Mouse (Mus musculus): ENCODE results near the gene Rbm17.

Rbm17 gene

DNA sequence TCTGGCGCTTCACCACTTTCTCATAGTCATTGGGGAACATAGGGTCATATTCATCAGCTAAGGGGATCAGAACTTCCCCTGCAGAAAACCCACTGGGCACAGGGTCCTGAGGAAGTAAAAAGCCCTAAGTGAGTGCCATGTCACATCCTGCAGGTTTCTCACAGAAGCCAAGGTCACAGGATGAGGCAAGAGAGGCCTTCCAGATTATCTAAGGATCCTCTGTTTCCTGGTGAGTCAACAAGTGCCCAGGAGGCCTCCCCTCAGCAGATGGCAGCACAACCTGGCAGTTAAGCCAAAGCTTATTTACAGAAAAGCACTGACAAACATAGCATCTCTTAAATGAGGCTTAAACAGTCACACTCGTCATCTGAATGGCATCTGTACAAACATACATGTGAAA lies 7.3 kb downstream of the Rbm17 start:
- DNase-seq (ENCODE audit: low read depth): no peak

- no peak for DNase-seq (ENCODE audit: low read depth)
Measured at GRCm38 (mm10) chr2:11587996-11588395, 16.0 kb downstream of the Rbm17 start.

- DNase-seq (ENCODE audit: low read depth): peak; percentile 15
Measured at GRCm38 (mm10) chr2:11579399-11579798, 24.6 kb downstream of the Rbm17 start.

DNA sequence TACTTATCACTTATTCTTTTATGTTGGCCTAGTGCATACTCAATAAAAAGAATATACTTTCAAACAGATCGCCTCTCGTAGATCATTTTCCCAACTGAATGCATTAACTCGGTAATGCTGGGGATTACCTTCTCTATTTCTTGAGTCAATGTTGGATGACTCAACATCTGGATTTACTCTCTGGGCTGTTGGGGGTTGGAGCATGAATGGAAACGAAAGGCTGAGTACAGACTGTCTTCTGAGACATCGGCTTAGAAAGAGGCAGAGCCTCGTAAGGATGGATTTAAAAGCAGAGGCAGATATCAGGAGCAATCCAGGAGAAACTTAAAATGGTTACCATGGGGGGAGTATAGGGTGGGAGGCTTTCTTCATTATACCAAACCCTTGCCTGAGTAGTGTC lies 25.8 kb downstream of the Rbm17 start:
- peak; percentile 11 for DNase-seq (ENCODE audit: low read depth)

- DNase-seq (ENCODE audit: low read depth): no peak
Measured at GRCm38 (mm10) chr2:11573684-11574083, 30.3 kb downstream of the Rbm17 start.

DNA sequence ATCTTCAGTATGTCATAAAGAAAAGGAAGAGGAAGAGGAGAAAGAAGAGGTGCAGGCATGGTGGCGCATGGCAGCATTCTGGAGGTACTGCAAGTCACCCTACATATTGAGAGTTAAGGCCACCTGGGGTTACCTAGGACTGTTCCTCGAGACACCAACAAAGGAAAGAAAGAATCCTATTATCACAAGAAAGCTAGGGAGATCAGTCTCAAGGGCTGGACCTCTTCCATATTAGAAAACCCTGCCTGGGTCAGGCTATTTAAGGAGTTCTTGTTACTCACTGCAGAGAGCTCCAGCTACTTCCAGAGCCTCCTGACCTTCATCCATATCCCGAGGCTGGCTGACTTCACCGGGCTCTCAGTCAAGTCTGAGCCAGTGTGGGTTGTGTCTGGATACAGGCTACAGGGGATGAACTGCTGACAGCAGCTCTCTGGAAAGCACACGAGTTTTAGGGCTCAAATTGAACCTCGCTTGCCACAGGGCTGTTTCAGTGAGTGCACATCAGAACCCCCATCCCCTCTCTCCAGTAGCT lies 32.9 kb downstream of the Rbm17 start:
- peak; percentile 27 for DNase-seq (ENCODE audit: low read depth)

GRCm38 (mm10) chr2:11568471-11568870 lies 35.5 kb downstream of the Rbm17 start:
- DNase-seq (ENCODE audit: low read depth): no peak

DNA sequence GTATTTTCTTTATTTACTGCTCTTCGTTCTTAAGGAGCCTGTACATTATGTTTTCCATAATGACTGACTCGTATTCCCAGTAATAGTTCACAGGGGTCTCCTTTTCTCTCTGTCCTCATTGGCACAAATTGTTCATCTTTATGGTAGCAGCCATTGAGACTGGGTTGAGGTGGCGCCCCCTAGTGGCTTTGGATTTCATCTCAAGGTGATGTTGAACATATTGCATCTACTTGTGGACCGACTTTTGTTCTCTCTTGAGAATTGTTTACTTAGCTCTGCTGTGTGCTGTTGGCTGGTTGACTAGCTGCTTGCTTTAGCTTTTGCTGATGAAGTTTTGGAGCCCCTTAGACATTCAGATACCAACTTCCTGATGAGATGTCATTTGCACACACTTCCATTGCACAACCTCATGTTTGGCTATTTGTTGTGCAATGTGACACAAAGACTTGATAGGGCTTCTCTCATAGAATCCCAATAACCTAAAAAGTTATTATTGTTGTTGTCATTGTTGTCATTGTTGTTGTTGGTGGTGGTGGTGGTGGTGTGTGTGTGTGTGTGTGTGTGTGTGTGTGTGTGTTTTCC lies 36.1 kb downstream of the Rbm17 start:
- DNase-seq (ENCODE audit: low read depth): peak; percentile 35

GRCm38 (mm10) chr2:11566898-11567297 lies 37.1 kb downstream of the Rbm17 start:
- DNase-seq (ENCODE audit: low read depth): no peak

GRCm38 (mm10) chr2:11566241-11566640 lies 37.7 kb downstream of the Rbm17 start:
- DNase-seq (ENCODE audit: low read depth): no peak

GRCm38 (mm10) chr2:11564768-11565167 lies 39.2 kb downstream of the Rbm17 start:
- DNase-seq (ENCODE audit: low read depth): no peak

GRCm38 (mm10) chr2:11563256-11563655 lies 40.7 kb downstream of the Rbm17 start:
- DNase-seq (ENCODE audit: low read depth): no peak

DNA sequence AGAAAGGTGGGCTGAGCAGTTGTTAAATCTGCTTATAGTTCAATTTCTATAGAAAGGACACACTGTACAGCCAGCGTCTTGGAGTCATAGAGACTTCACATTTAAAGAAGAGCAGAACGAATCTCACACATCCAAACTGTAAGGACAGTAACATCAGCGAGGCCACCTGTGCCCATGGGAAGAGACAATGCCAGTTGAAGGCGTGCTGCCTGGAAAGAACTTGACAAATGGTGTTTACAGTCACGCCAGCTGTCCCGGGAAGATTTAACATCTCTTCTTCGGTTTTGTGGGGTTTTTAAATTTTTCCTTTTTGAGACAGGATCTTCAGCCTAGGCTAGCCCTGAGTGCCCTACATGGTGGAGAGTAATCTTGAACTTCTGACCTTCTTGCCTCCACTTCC lies 45.3 kb downstream of the Rbm17 start:
- no peak for DNase-seq (ENCODE audit: low read depth)

GRCm38 (mm10) chr2:11557244-11557643 lies 46.7 kb downstream of the Rbm17 start:
- DNase-seq (ENCODE audit: low read depth): no peak

- DNase-seq (ENCODE audit: low read depth): no peak
Measured at GRCm38 (mm10) chr2:11555316-11555715, 48.6 kb downstream of the Rbm17 start.

GRCm38 (mm10) chr2:11553471-11554400 lies 50.2 kb downstream of the Rbm17 start, which contains the start of gene Pfkfb3:
Gene Pfkfb3, minus strand, starts transcription at chr2:11554077.
- DNase-seq (ENCODE audit: low read depth): peak; percentile 41

- DNase-seq (ENCODE audit: low read depth): no peak
Measured at GRCm38 (mm10) chr2:11552966-11553451, 50.9 kb downstream of the Rbm17 start.

DNA sequence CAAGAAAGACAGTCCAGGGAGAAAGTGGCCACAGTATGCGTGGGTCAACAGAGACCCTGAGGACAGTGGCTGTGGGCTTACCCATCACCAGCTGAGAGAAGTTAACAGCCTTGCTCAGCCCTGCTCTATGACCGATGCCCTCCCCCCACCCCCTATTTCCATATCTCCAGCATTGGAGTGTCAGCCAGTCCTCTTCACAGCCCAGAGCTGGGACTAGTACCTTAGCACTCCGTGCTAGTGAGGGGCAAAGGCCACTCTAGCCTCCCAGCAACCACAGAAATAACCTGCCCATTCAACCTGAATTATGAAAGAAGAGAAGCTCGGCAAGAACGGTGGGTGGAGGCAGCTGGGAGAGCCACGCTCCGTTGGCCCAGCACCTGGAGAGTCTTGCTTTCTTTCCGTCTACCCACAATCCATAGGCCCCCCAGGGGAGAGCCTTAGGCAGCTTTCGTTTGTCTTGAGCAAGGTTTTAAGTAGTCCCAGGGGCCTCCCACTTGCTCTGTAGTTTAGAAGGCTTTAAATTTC lies 51.6 kb downstream of the Rbm17 start:
- no peak for DNase-seq (ENCODE audit: low read depth)

DNA sequence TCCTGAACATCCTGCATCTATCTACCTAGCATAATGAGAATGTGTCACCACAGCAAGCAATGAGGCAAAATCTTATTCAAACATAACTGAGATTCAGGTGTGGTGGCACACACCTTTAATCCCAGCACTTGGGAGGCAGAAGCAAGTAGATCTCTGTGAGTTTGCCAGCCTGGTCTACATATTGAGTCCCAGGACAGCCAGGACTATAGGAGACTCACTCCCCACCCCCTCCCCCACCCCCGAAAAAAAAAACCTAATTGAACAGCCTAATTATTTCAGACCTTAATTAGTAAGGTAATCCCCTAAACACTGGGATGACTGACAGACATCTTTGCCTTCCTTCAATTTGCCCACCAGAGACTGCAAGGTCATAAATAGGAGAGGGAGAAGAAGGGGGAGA lies 52.2 kb downstream of the Rbm17 start:
- no peak for DNase-seq (ENCODE audit: low read depth)

GRCm38 (mm10) chr2:11548508-11548907 lies 55.4 kb downstream of the Rbm17 start:
- no peak for DNase-seq (ENCODE audit: low read depth)

DNA sequence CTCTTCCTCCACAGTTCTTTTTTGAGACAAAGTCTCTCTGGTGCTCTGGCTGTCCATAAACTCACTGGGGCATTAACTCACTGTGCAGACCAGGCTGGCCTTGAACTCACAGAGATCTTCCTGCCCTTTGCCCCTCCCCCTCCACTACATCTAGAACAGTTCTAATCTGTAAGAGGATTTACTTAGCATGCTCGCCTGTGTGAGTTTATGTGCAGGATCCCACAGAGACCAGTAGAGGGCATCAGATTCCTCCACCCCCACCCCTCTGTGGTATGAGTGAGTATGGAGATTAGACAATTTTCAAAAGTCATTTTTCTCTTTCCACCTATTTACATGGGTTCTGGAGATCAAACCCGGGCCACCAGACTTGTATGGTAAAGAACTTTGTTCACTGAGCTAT lies 56.3 kb downstream of the Rbm17 start:
- DNase-seq (ENCODE audit: low read depth): peak; percentile 45

DNA sequence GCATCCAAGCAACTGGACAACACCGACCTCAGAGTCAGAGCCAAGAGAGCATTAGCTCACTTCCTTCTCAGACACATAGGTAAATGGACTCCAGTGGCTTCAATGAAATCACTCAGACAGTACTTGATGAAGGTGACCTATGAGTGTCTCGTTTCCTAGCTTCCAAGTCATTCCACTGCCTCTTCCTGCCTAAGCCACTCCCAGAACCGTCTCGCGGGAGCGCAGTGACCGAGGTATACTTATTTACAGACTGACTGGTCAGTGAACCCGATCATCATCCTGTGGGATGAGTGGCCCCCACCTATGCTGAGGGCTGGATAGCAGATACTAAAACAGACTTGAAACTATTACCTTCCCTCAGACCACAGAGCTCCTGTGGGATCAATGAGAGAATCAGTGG lies 57.9 kb downstream of the Rbm17 start:
- DNase-seq (ENCODE audit: low read depth): no peak

DNA sequence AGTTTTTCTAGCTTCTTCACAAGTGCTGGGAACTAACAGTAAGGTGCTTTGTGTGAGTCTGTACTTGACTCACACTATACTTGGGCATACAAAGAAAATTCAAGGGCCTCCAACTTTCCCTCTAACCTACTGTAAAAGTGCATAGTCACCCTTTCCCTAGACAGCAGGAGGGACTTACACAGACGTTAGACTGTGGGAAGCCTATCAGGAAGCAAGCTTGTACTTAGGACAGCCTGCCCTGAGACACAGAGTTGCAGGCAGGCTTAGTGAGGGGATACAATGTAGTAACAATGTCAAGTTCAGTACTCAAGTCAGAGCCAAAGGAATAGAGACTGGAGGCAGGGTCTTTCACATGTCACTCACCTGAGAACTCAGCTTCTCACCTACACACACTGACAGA lies 58.6 kb downstream of the Rbm17 start:
- no peak for DNase-seq (ENCODE audit: low read depth)
